Mouse (Mus musculus) gastrocnemius, adult 2 months (tissue): ENCODE results near the gene Lrig3. TPM values are rescaled to one million over a fixed set of nuclear protein-coding genes. Genes with fewer than 3 reads are reported as not detected.

Experiments
- DNase-seq: peaks from one replicate; pipeline ENCODE4 v3.0.0; 2022
- H3K27ac ChIP-seq: fragments of 200-600 bp; 2 replicates; pipeline ENCODE4 v1.8.1; 2022; ENCODE audit warnings: mild to moderate bottlenecking
- H3K4me3 ChIP-seq: fragments of 200-600 bp; 2 replicates; pipeline ENCODE4 v1.8.1; 2022; ENCODE audit warnings: mild to moderate bottlenecking, moderate library complexity
- CTCF ChIP-seq: fragments of 200-600 bp; IDR thresholded peaks from 2 replicates; pipeline ENCODE4 v1.8.1; 2022; ENCODE audit warnings: antibody characterized with exemption, mild to moderate bottlenecking, moderate library complexity
- intact Hi-C: fragments of 180-260 bp; cut with DNase I; formaldehyde crosslinking; loops from one replicate; pipeline ENCODE4 v1.15.1; 2025
- long read RNA-seq, 2 experiments: library from polyadenylated mRNA; stranded (forward); transcript quantifications; one replicate each; pipeline ENCODE4 v2.0.0; 2021
- total RNA-seq, 2 experiments: library from RNA; stranded (reverse); gene quantifications; 2 replicates each; pipeline ENCODE4 v1.2.3; 2021

Gene Lrig3
- 1 to 10 TPM; 4.0 to 4.5 TPM for total RNA-seq
- long read RNA-seq, experiment 1, full-length matches to known transcripts, result 1 of 2 reads
- long read RNA-seq, experiment 1, partial matches to known transcripts, result 1 of 2 reads
- long read RNA-seq, experiment 1, other reads (novel, unspliced or antisense), result 0 of 2 reads
- long read RNA-seq, experiment 2, full-length matches to known transcripts, result 5 of 6 reads
- long read RNA-seq, experiment 2, partial matches to known transcripts, result 1 of 6 reads
- long read RNA-seq, experiment 2, other reads (novel, unspliced or antisense), result 0 of 6 reads

DNA sequence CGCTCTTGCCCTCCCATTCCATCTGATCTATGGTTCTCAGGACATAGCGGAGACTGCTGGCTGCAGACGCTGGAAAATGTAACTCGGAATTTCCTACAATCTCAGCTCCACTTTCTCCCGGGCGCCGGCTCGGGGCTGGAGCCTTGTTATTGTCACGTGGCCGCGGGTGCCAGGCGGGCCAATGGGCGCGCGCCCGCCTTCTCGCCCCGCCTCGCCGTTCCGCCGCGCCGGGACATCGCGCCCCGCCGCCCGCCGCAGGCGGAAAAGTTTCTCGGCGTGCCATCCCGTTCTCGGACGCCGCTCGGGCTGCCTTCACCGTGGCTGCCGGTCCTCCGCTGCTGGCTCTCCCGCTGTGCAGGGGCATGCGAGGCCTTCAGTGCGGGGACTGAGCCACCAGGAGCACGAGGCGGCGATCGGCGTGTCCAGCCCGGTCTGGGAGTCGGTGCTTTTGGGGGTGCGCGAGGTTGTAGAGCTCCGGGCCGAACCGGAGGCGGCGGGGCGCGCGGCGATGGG, at the start of gene Lrig3:
Gene Lrig3 (plus strand): TSS at position 201 of the 513 bp plus-strand sequence.
- TF ChIP-seq CTCF, result no peak
- Histone ChIP-seq H3K27ac (peak within 1 kb of the TSS; percentile 97), H3K4me3 (peak within 1 kb of the TSS; percentile 90)
- DNase-seq, result peak; percentile 94
- intact Hi-C loops, result loop anchor here (5.0 kb wide), 1 partner anchor 36 kb away; no protein-coding TSS in a partner anchor

DNA sequence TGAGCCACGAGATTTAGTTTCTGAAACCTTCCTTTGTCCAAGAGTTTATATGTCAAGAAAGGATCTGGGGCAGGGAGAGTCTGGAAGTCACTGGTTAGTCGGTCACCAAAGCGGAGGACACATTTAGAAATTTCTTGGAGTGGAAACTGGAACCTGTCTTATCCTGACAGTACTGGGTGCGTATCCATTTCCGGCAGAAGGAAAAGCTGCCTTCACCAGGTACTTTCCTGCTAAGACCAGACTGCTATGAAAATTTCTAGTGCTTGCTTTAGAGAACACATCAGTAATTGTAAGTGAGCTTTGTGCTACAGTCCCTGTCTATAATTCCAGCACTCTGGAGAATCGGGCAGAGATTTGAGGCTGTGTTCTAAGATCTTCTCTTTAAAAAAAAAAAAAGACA, 49.2 kb upstream of the Lrig3 start:
- Histone ChIP-seq H3K4me3 (no peak overlapping the region), H3K27ac (no peak overlapping the region)
- no peak for TF ChIP-seq CTCF
- intact Hi-C loops, result no loop called here
- DNase-seq, result no peak

DNA sequence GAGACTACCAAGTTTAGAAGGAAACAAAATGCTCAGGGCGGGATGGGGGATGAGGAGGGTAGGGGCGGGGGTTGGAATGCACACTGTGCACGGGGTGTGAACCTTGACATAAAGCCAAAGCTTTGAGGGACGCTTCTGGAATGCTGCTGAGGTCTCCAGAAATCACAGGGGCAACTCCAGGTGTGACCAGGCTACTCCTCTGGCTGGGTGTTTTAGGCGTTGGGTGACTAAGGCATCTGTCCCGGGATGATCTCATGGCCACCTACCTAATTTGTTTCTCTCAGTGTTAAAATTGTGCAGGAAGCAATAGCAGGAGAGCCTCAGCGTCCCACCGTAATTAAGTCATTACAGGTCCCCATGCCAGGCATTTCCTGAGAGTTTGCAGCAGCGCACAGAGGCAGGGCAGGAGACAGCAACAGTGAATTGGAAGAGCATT, 48.5 kb upstream of the Lrig3 start:
- Histone ChIP-seq H3K27ac (no peak overlapping the region), H3K4me3 (peak overlapping the region; percentile 34)
- no peak for DNase-seq
- intact Hi-C loops, result no loop called here
- TF ChIP-seq CTCF, result no peak

DNA sequence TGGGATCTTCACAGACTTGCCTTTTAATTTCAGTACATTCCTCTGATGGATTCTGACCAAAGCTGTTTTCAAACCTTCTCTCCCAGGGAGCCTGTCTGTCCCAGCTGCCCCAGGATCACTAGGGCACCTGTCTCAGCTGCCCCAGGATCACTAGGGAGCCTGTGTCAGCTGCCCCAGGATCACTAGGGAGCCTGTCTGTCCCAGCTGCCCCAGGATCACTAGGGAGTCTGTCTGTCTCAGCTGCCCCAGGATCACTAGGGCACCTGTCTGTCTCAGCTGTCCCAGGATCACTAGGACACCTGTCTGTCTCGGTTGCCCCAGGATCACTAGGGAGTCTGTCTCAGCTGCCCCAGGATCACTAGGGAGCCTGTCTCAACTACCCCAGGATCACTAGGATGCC, 47.0 kb upstream of the Lrig3 start:
- intact Hi-C loops, result no loop called here

DNA sequence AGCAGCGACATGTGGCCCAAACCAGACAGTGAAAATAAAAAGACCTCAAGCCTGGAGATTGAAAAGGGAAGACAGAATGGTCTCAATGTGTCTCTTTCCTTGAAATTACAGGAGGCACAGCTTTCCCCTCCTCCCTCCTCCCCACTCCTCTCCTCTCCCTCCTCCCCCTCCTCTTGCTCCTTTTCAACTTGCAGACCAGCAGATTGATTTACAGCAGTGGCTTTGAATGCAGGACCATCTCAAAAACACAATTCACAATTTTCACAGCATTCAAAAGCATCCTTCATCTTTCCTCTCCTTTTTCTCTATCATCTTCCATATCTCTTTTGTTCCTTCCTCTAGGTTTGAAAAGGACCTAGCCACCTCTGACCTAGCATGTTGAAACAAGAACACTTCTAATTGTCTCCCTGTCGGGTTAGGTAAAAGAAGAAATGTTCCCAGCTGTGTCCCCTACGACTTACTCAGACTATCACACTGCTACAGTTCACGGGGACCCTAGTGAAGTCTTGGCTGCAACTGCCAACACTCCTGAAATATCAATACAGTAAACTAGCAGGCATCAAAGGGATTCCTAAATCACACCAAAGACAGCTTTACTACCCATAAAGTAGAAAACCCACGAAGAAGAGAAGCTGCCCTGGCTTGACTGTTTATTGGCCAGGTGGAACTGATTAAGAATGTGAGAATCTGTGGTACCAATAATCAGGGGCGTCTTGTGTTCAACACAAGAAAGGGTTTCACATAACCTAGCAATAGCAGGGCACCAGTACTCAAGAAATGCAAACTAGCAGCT, 44.1 kb upstream of the Lrig3 start:
- TF ChIP-seq CTCF, result no peak
- intact Hi-C loops, result no loop called here
- DNase-seq, result no peak
- Histone ChIP-seq H3K27ac (no peak overlapping the region), H3K4me3 (no peak overlapping the region)

More for the DNA sequence above, 47.0 kb upstream of the Lrig3 start:
- DNase-seq, result no peak
- H3K27ac ChIP-seq, result no peak overlapping the region
- H3K4me3 ChIP-seq, result no peak overlapping the region
- no peak for TF ChIP-seq CTCF

DNA sequence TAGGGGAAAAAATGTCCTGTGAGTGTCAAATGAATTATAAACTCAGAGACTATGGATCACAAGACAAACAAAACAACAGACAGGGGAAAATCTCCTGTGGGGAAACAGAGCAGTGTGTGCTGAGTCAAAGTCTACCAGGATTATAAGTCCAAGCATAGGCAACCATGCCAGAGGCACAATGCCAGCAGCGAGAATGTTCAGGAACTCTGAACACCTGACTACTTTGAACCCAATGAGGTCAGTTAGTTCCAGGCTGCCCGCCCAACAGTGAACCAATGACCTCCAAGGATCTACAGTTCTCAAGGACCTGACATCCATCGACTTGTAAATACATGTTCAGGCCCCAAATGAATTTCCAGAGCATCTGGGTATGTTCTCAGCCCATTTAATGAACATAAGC, 36.0 kb upstream of the Lrig3 start:
- TF ChIP-seq CTCF, result no peak
- H3K4me3 ChIP-seq, result no peak overlapping the region
- no peak overlapping the region for H3K27ac ChIP-seq
- intact Hi-C loops, result no loop called here
- no peak for DNase-seq

DNA sequence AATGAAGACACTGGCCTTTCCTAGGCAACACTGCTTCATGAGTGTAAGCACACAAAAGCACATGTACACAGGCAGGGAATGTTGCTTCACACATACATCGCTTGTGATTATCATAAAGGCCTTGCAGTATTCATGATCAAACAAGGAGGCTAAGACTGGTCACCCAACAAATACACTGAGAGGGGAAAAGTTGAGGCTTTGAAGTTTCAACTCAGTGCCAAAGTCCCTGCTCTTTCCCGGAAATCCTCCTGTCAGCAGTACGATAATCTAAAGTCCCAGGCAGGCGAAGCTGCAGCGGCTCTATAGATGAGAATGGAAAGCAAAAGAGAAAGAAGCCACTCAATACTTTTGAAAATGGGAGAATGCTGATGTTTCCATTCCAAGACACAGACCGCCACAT, 32.6 kb upstream of the Lrig3 start:
- TF ChIP-seq CTCF, result no peak
- H3K27ac ChIP-seq, result no peak overlapping the region
- intact Hi-C loops, result no loop called here
- no peak overlapping the region for H3K4me3 ChIP-seq
- DNase-seq, result no peak

DNA sequence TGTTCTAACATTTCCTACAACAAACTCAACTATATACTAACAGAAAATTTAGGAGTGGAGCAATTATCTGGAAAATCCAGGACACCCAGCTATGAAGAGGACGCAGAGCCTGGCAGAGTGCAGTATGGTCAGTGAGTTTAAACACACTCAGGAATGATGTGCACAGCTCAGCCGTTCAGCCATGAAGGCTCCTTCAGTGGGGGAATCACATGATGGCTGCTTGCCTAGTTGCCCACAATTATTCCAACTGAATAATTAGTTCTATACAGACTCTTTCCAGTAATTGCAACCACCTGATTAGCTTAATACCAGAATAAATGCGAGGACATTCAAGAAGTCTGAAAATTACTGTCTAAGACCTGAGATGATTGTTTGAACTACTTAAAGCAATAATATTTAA, 31.9 kb upstream of the Lrig3 start:
- DNase-seq, result no peak
- Histone ChIP-seq H3K27ac (no peak overlapping the region), H3K4me3 (no peak overlapping the region)
- intact Hi-C loops, result no loop called here
- TF ChIP-seq CTCF, result no peak

DNA sequence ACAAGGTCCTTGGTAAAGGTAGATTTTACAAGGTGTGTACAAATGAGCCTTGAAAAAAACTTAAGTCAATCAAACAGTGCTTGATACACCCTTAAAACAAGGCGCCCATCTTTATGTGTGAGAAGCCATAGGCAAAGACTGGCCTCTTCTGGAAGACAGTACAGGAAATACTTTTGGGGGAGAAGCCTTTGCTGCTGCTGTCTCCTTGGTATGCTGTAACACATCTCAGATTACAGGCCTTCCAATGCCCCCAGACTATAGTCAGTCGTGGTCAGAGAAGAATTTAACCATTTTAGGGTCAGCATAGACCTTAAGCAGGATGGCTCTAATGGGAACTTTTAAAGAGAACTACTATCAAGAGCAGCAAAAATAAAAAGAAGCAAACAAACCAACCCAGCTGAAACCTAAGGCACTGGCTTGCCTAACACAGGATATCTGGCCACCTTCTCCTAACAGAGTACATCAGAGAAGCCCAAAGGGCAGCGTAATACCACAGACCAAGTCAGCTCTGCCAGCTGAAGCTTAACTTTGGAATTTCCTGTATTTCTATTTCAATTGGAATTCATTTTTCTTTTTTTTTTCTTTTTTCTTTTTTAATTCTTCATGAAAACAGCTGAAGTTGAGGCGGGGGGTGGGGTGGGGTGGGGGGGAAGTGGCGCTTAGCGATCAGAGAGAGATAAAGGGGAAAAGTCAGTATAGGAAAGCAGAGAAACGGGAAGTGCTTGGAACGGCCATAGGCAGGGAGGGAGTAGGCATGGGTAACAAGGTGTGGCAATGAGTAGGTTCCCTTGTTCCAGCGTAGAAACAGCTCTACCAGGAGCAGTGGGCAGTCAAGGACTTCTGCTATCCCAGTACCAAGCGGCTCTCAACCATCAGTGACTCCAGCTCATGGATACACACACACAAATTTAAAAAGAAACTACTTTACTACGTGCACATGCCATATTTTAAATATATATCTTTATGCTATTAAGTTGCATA, 28.2 kb upstream of the Lrig3 start:
- H3K4me3 ChIP-seq, result no peak overlapping the region
- no peak for DNase-seq
- TF ChIP-seq CTCF, result no peak
- intact Hi-C loops, result no loop called here
- no peak overlapping the region for H3K27ac ChIP-seq

DNA sequence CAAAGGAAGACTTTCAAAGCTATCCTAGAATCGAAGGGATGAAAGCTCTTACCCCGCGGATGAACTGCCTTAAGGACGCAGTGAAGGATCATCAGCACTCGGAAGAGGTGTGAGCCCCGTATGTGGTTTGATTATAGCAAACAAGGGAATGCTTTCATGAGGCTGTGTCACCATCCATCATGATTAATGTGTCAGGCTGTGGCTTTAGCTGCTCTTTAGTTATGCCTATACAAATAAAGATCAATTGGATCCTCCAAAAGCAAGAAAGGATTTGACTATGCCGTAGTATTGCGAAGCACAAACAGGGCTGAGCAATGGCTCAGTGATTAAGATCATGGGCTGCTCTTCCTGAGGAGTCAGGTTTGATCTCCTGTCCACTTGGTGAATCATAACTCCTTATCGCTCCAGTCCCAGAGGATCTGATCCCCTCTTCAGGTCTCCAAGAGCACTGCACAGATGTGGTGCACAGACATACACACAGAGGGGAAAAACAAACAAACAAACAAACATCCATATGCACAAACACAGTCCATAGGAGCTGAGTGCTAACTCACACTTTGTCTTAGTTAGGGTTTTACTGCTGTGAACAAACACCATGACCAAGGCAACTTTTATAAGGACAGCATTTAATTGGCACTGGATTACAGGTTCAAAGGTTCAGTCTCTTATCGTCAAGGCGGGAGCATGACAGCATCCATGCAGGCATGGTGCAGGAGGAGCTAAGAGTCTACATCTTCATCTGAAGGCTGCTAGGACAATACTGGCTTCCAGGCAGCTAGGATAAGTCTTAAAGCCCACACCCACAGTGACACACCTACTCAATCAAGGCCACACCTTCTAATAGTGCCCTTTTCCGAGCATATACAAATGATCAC, 27.2 kb upstream of the Lrig3 start:
- Histone ChIP-seq H3K4me3 (no peak overlapping the region), H3K27ac (no peak overlapping the region)
- no peak for TF ChIP-seq CTCF
- intact Hi-C loops, result no loop called here
- no peak for DNase-seq

DNA sequence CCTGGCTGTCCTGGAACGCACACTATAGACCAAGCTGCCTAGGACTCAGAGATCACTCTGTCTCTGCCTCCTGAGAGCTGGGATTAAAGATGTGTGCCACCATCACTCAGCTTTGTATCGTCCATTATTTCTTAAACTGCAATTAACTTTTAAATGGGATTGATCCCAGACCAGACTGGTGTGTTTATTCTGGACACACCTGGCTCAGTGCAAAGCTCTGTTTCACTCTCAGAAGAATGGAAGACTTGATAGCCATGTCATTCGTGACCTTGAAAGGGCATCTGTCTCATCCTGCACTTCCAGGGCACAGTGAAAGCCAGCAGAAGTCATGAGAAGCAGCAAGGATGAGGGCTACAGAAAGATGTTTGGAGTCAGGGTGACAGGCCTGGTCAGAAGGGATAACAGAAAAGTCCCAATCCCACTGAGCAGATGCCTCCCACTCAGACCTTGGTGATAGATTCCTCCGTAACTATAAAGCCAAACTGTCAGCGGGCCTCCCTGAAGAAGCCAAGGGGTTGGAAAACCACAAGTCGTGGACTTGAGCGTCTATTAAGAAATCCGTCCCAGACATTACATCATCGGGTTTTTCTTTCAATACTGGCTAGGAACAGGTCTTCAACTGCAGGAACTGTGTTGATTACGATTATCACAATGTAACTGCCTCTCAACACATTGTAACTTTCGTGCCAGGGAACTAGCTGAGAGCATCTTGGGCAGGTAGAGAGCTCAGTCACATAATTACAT, 25.5 kb upstream of the Lrig3 start:
- no peak for DNase-seq
- intact Hi-C loops, result no loop called here
- no peak overlapping the region for H3K27ac ChIP-seq
- no peak overlapping the region for H3K4me3 ChIP-seq
- TF ChIP-seq CTCF, result no peak
